Mouse (Mus musculus): ENCODE data around the gene Zkscan5. TPM values are rescaled to one million over a fixed set of nuclear protein-coding genes. Genes with fewer than 3 reads are reported as not detected.
"Not testable (repeated sequence)": the region's sequence is repeated elsewhere in the genome, so short reads cannot be mapped to it uniquely, and the experiment has no call there.

Gene Zkscan5
- total RNA-seq (2021), result 10 to 100 TPM; 16.5 to 17.7 TPM

DNA sequence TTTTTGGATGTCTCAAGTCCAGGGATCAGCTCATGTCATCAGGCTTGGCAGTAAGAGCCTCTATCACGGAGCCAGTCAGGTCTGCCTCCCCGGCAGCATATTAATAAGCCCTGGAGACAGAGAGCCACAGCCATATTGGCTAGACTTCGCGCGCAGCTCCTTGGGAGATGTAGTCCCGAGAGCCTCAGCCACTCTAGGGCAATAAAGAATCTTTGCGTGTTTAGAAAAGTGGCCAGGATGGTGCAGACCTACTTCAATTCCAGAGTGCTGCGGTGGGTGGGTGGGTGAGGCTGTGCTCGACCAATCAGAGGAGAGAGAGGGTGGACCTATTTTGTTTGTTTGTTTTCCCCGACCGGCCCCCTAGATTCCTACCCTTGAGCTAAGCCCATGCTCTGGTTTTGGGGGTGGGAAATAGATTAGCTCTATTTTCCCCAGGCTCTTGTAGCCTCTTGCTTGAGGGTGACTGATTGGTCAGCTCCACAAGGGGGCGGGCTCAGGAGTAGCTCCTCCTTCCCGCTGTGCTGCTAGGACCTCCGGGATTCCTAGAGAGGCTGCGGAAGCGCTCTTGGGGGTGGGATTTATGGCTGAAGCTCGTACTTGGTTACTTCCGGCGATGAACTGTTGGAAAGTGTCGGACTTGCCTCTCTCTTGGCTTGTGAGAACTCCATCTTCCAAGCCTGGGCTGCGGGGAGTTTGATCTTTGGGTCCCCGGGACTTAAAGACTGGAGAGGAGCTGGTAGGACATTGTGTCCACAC lies at the start of gene Zkscan5:
Zkscan5 (plus strand) TSS at position 627 of the 756 bp plus-strand sequence.
- DNase-seq, result peak; percentile 99

DNA sequence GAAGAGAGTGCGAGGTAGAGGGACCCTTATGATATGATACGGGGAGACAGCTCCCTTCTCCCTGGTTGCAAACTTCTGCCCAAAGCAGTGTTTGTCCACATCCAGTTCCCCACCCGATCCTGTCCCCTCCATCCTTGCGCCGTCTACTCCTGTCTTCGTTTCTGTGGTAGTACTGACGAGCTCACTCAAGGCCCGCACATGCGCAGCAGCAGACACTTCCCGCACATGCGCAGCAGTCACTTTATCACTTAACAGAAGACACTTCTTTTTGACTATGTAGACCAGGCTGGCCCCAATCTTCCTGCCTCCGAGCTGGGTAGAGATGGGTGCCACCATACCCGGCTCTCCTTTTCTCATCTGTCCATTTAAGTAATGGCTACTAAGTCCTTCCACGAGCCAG lies 43.0 kb upstream of the Zkscan5 start:
- no peak for DNase-seq

DNA sequence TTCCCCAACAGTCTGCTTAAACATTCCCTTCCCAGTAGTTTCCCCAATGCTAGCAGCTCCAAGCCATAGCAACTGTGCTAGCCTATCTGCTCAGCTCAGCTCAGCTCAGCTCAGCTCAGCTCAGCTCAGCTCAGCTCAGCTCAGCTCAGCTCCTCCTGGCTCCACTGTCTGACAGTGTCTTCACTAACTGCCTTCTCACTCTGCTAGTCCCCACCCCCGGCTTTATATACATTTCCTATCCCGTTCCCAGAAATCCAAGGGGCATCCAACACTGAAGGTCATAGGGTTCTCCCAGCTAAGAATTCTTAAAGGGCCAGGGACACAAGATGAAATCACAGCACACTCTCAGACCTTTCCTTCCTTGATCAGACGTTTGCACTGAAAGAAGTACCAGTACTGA lies 39.7 kb upstream of the Zkscan5 start:
- DNase-seq, result no peak

DNA sequence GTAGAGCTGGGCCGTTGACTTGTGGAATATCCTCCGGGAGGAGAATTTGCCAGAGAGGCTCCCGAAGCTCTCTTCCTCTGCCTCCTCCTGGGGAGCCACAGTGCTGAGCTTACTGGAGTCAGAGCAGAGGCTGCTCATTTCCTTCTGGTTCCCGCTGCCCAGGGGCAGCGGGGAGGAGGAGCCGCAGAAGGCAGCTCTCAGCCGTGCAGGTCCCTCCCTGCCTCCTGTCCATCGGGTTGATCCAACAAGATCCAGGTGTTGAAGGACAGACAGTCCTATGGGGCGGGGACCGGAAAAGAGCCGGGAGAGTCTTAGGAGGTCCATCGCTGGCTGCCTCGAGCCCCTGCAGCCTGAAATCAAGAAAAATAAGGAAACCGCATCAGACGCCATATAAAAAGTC lies 39.2 kb upstream of the Zkscan5 start:
- DNase-seq, result no peak

DNA sequence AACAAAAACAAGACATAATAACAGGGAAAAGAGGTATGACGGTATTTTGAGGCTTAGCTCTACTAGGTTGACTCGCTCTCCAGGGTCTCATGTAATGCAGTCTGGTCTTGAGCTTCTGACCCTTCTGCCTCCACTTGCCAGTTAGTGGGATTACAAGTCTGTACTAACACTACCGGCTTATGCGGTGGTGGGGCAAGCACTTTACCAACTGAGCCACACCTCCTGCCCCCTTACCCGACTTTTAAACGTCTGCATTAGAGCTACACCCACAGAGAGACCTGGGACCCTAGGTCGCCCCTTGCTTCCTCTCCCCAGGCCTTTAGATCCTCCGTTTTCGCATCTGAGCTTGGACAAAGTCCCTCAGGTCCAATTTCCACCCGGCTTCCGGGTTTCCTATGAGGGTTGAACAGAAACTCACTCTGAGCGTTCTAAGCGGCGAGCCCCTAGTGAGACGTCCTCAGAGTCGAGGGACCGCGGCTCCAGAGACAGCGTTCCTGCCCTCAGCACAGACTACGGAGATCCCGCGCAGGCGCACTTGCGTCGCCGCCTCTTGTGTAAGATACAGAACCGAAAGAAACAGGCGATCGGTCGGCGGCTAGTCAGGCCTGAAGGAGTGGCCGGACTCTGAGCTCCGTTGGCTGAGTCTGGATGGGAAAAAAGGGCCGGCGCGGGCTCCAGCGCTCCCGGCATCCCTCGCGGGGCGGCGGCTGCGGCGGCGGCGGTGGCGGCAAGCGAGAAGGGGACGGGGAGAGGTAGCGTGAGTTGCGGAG lies 37.6 kb upstream of the Zkscan5 start, which contains the start of the genes Ptcd1 and Cpsf4:
Ptcd1 (minus strand) TSS at position 573 of the 770 bp plus-strand sequence.
Cpsf4 (plus strand) TSS at position 678 of the 770 bp plus-strand sequence.
- DNase-seq, result peak; percentile 99

DNA sequence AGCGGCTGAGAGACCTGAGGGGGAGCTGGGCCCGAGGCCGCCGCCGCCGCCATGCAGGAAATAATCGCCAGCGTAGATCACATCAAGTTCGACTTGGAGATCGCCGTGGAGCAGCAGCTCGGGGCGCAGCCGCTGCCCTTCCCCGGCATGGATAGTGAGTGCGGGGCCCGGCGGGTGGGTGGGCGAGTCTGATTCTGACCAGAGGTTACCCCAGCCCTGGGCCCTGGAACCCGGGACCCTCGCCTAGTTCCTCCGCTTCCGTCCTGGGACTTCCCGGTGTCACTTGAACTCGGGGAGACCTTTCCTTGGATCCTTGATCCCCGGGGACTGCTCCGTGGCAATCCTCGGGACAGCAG lies 37.1 kb upstream of the Zkscan5 start:
- DNase-seq, result no peak

DNA sequence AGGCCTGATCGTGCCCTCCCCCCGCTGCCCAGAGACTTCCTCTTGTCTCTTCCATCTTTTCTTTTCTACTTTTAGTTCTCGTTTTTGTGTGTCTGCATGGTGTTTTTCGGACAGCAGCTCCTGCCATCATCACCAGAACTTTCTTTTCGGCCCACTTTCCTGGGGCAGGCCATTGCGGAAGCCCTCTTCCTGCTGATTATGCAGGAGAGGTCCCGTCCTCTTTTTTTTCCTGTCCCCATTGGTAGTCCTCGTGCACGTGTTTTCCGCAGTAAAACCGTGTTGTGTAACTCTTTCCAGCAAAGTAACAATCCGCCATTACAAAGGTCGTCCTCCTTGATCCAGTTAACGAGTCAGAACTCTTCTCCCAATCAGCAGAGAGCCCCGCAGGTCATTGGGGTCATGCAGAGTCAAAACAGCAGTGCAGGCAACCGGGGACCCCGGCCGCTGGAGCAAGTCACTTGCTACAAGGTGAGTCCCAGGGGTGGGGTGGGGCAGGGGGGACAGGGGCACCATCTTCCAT lies 25.8 kb upstream of the Zkscan5 start:
- no peak for DNase-seq

DNA sequence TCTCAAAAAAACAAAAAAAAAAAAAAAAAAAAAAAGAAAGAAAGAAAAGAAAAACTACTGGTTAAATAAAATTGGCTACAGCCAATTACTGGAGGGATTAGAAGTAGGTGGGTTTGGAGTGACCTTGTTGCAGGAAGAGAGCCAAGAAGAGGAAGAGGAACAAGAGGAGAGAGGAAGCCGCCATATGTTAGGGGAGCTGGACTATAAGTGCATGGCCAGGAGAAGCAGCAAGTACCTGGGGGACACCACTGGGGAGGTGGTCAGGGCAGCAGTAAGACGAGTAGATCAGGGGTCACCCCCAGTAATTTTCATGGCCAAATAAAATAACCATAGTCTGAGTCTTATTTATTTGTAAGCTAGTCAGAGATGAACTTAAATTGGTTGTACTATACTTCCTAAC lies 19.1 kb upstream of the Zkscan5 start:
- DNase-seq, result no peak

DNA sequence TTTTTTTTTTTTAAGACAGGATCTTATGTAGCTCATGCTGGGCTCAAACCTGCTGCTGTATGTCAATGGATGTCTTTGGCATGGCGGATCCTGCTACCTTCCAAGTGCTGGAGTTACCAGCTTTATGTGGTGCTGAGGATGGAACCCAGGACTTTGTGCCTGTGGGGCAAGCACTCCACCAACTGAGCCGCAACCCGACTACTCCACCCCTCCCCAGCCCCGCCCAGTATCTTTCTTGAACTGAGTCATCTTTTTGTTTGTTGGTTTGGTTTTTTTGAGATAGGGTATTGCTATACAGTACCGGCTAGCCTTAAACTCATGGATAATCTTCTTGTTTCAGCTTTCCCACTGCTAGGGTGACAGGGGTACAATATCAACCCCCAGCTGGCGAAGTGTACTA lies 14.9 kb upstream of the Zkscan5 start:
- DNase-seq, result no peak

DNA sequence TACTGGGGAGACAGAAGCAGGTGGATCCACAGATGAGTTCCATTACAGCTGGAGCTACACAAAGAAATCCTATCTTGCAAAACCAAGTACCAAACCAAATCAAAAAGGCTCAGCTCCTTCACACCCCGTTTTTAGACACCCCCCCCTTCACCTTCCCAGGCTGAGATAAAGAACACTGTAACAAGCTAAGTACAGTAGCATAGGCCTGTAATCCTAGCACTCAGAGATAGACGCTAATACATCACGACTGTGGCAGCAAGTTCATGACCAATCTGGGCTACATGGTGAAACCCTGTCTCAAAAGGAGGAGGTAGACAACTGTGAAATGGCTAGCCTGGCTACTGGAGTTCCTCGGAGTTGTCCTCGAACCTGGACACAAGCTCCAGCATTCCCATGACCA lies 14.0 kb upstream of the Zkscan5 start:
- no peak for DNase-seq

DNA sequence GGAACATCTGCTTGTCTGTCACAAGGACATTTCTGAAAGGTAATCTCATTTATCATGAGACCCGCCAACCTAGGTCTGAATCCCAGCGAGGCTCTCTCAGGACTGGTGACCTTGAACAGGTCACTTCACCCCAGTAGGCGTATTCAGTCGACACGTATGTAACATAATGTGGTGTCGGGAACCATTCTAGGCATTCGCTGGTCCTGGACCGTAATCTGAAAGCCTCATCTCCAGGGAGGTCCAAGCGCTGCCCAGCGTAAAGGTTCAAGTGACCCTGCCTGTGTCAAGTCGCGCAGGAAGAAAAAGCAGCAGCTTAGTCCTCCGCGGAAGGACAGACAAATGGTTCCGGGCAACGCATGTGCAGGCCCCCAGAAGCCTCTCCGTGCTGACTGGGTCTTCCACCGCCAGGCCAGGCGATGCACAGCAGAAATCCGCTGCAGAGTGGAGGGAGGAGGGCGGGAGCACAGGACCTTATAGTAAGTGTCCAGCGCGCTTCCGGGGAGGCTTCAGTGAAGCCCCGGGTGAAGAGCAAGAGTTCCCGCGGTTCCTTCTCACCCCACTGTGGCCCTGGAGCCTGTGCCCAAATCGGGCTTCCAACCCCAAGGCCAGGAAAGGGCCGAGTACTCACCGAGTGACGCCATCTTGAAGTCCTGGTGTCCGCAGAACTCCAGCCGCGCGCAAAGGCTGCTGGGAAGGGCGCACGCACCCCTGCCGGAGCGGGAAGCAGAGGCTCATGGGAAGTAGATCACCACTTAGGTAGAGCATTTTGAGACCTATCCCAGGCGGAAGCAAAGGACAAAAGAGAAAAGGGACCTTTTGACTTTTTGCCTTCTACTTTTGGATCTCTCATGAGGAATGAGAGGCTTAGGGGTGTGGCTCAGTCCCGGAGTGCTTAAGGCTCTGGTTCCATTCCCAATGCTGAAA lies 13.2 kb upstream of the Zkscan5 start:
- DNase-seq, result peak; percentile 93

DNA sequence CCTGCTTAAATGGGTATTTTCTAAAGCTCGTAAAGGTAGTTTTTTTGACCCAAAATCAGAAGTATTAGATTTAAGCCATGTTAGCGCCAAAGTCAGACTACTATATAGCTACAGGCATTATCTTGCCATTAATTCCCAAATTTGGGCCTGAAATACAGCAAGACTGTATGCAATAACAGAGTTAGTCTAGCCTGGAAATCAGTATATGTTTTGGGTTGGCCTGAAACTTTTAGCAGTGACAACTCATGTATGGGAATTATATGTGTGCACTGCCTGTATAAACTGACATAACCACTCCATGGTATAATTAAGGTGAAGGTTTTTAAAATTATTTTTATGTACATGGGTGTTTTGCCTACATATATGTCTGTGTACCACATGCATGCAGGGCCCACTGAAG lies 12.4 kb upstream of the Zkscan5 start, which contains the start of gene Atp5j2:
Atp5j2 (minus strand) TSS at position 101 of the 400 bp plus-strand sequence.
- DNase-seq, result no peak

DNA sequence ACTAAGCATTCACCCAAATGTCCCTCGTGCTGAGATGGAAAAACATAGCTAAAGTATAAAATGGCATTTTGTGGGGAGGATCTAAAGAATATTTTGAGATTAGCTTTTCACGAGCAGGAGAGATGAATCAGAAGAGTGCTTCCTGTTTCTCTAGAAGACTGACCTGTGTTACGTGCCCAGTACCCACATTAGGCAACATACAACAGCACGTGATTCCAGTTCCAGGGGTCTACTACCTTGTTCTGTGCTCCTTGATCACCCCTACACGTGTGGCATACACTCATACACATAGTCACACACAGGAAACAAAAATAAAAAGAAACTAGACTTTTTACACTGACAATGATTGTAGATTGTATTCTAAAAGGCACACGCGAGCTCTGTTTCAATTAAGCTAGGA lies 4.0 kb upstream of the Zkscan5 start:
- DNase-seq, result no peak

DNA sequence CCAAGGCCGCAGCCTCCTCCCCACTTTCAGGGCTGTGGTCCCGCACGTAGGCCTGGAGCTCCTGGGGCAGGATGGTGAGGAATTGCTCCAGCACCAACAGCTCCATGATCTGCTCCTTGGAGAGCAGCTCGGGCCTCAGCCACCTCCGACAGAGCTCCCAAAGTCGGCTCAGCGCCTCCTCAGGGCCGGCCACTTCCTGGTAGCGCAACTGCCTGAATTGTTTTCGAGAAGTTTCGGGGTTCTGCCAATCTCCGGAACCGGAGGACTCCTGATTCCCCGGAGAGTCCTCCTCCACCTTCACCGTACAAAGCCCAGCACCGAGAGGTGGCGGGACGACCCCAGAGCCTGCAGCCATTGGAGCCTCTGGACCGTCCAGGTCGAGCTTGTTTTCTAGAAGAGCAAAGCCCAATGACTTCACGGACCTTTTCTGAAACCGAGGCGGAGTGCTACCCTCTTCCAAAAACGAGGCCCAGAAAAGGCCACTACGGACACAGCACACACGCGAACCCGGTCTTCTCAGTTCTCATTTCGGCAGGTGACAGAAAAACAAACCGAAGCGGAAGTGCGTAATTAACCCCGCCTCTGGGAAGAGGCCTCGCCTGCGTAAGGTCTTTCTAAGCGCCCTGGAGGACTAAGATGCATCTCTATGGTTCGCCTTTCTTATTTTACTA lies 2.9 kb upstream of the Zkscan5 start, which contains the start of gene Zkscan14:
Zkscan14 (minus strand) TSS at position 548 of the 671 bp plus-strand sequence.
- DNase-seq, result peak; percentile 72

DNA sequence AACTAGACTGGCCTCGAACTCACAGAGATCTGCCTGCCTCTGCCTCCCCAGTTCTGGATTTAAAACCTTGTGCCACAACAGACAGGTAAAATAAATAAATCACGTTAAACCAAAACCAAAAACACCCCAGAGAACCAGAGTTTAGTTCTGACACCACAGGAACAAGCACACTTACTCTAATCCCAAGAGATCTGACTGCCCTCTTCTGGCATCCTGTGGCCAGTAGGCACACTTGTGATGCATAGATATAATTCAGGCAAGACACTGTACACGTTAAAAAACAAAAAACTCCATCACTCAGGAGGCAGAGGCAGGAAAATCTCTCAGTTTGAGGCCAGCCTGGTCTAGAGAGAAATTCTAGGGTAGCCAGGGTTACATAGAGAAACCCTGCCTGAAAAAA lies 1.9 kb upstream of the Zkscan5 start:
- DNase-seq, result no peak

DNA sequence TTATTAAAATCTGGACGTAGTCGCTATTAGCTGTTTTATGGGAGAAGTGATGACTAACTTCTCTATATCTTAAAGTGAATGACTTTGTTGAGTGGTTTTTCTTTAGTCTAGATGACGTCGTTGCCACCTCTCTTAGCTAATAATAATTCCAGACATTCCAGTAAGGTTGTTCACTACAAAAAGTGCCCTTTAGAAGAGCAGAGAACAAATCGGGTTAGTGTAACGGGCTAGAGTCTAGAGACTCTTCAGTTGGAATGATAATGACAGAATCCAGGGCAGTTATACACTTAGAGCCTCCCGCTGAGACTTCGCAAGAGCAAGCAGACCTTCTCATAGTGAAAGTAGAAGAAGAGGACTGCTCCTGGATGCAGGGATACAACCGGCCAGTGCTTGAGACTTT lies 679 bp downstream of the Zkscan5 start:
- DNase-seq, result peak; percentile 28

DNA sequence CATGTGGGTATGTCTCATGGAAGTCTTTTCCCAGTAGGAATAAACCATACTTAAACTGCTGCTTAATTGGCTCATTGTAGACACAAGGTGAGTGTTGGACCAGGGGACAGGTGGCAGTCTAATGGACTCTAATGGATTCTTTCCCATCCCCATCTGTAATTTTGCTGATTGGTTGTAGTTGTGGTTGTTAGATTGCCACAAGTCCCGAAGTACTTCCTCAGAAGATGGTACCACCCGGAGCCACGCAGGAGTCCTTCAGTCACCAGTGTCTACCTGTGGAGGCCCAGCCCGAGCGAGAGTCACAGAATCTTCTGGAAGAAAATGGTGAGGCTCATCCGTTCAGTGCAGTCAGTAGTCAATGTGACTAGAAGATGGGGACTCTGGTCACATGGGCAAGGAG lies 3.0 kb downstream of the Zkscan5 start:
- DNase-seq, result no peak

DNA sequence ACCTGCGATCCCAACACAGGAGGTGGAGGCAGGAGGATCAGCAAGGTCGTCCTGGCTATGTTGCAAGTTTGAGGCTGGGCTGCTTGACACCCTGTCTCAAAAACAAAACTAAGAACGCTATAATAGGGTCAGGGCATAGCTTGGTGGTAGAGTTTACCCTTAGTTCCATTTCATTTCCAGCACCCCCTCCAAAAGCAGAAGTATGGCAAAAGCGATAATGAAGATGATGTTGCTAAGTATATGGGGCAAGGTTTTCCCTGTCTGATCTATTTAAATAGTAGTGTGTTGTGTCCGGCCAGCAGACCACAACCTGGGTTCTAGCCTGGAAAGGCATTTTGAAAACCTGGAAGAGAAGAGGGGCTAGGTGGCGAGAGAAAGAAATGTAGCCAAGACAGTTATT lies 3.6 kb downstream of the Zkscan5 start:
- no peak for DNase-seq

DNA sequence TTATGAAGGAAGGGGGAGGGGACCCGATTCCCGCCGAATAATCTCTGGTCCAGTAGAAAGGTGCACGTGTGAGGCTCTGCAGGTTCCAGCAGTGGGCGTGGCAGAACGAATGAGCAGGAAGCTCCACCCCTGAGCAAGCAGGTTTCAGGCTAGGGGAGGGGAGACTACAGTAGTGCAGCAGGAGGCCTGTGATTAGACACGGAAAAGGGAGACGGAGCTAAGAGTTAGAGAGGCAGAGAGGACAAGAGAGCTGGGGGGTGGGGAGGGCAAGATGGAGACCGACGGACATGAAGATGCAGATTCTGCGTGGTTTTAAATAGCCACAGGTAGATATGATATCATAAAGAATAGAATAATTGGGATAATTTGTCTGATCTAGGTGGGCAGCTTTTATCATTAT lies 4.0 kb downstream of the Zkscan5 start:
- not testable (repeated sequence) for DNase-seq

DNA sequence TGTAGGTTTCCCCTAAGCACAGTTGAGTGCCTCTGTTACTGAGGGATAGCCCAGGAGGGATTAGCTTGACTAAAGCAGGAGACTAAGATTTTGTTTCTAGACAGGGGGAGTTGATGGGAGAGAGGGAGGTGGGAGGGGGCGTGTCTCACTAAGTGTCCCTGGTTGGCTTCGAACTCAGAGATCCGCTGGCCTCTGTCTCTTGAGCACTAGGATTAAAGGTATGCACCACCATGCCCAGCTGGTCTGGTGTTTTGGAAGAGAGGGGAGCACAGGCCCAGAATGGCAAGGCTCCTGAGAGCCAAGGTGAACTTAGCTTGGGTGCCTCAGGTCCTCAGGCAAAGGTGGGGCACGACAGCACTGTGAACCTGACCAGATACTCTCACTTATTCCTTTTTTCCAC lies 7.0 kb downstream of the Zkscan5 start:
- DNase-seq, result no peak

DNA sequence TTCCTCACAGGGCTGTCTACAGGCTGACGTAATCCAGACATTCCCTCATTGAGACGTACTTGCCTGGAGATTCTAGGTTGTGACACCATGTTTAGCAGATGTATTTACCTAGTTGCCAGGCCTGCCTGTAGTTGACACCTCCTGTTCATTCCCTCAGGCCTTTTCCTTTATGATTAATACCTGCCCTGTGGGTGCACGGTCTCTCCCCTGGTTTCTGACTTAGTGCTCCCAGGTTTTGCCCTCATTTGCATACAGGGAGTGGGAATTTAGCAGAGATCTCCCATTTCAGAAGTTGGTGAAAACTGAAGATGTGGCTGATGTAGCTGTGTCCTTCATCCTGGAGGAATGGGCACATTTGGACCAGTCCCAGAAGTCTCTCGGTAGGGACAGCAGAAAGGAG lies 7.9 kb downstream of the Zkscan5 start:
- no peak for DNase-seq

DNA sequence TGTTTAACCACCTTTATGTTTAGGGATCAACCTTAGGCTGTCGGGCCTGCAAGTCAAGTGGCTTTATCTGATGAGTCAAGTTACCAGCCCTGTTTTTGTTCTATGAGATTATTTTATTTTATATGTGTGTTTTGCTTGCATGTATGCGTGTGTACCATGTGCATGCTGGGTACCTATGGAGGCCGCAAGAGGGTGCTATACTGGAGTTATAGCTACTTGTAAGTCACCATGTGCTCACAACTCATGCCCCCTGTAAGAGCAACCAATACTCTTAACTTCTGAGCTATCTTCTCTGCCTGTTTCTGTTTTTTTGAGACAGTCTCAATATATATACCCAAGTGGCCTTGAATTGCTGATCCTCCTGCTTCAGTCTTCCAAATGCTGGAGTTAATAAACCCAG lies 9.1 kb downstream of the Zkscan5 start:
- DNase-seq, result no peak
